Mouse (Mus musculus): ENCODE measurements around the gene Kansl3.

The Kansl3 gene

DNA sequence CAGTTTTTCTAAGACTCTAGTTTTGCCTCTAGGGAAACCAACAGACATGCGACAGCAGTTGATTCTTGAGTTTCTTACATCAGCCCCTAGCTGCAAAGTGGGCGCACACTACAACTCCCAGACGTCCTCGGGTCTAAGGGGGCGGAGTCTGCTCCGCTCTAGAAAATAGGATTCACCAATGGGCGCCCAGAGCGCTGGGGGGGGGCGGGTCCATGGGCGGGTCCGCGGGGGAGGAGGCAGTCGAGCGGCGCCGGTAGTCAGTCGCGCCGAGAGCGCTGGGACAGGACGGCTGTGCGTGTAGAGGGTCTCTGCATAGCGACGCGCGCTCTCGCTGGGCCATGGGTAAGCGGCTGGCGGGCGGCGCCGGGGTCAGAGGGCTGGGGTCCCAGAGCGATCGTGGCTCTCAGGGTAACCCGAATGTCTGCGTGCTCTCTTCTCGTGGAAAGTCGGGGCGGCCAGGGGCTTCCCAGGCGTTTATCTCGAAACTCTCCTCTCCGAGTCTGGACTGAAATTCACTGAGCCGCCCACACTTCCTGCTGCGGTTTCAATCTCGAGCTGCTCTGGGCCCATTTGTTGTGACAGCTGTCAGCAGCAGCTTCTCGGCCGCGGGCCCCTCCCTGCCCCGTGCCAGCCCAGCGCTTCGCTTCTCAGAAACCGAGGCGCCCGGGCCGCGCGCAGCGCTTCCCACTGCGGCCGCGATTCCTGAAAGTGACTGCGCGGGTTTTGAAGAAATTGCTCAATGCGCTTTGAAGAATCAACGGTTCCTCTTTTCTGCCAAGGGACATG, 61.3 kb downstream of the Kansl3 start, which contains the start of gene Arid5a:
TSS of gene Arid5a (plus strand) at position 239 of the 786 bp plus-strand sequence.
- 0 out of 2 replicates have a peak, but pooled peaks cover 1% of the 10 kb centered on the region for H3K36me3 ChIP-seq (ENCODE audit: control insufficient read depth, insufficient read depth, low read length, poor library complexity, severe bottlenecking)
- H3K27me3 ChIP-seq (ENCODE audit: control insufficient read depth, insufficient read depth, low read length, poor library complexity, severe bottlenecking), result no peaks in the 10 kb centered on the region
- peak; percentile 96 for DNase-seq (ENCODE audit: low read depth, low spot score)

DNA sequence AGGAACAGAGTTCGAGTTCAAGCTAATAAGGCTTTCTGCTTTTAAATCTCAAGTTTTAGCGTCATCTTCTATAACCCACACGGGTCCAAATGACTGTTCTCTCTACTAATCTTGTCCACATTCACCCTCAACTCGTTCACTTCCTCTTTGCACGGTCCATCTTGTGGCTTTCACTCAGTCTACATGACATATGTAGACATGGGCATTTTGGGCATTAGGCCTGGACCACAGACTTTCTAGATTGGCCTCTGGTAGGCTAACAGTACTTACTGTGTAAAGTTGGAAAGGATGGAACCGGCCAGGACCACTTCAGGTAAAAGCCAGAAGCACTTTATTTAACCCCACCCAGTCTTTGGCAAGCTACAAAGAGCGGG, 61.9 kb downstream of the Kansl3 start:
- no peaks in the 10 kb centered on the region for H3K27me3 ChIP-seq (ENCODE audit: control insufficient read depth, insufficient read depth, low read length, poor library complexity, severe bottlenecking)
- H3K36me3 ChIP-seq (ENCODE audit: control insufficient read depth, insufficient read depth, low read length, poor library complexity, severe bottlenecking), result 0 out of 2 replicates have a peak, but pooled peaks cover 1% of the 10 kb centered on the region
- no peak for DNase-seq (ENCODE audit: low read depth, low spot score)

DNA sequence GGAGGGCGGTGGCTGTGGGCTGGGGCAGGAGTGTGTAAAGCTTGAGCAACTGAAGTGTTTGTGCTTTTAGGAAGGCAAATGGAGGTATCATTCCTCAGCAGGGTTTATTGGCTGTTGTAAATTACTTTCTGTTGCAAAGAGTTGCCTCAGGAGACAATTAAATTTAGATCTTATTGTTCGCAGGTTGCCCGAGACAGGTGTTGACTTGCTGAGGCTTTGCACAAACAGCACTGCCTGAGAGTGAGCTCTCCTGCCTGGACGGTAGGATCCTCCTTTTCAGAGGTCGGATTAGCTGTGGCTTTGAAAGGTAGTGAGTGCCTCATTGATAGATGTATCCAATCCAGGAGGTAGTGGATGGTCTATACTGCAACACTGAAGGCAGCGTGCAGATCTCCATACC, 62.9 kb downstream of the Kansl3 start:
- no peak for DNase-seq (ENCODE audit: low read depth, low spot score)
- H3K36me3 ChIP-seq (ENCODE audit: control insufficient read depth, insufficient read depth, low read length, poor library complexity, severe bottlenecking), result no peaks in the 10 kb centered on the region
- H3K27me3 ChIP-seq (ENCODE audit: control insufficient read depth, insufficient read depth, low read length, poor library complexity, severe bottlenecking), result no peaks in the 10 kb centered on the region

DNA sequence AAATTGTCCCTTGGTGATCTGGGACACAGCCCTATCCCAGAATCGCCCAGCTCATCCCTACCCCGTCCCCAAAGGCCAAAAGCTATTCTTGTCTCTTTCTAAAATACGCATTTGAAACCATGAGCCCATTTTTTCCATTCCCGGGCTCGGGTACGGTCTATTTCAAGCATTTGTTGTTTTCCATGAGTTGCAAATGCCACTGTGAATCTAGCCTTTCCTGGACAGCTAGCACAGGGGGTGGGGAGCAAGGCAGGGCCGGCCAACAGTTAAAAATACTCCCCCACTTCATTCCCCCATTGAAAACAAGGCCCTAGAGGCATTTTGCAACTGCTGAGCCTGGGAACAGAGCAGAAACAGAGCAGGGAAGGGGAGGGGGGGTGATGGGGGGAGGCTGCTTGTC, 64.2 kb downstream of the Kansl3 start:
- no peaks in the 10 kb centered on the region for H3K36me3 ChIP-seq (ENCODE audit: control insufficient read depth, insufficient read depth, low read length, poor library complexity, severe bottlenecking)
- DNase-seq (ENCODE audit: low read depth, low spot score), result no peak
- H3K27me3 ChIP-seq (ENCODE audit: control insufficient read depth, insufficient read depth, low read length, poor library complexity, severe bottlenecking), result no peaks in the 10 kb centered on the region

DNA sequence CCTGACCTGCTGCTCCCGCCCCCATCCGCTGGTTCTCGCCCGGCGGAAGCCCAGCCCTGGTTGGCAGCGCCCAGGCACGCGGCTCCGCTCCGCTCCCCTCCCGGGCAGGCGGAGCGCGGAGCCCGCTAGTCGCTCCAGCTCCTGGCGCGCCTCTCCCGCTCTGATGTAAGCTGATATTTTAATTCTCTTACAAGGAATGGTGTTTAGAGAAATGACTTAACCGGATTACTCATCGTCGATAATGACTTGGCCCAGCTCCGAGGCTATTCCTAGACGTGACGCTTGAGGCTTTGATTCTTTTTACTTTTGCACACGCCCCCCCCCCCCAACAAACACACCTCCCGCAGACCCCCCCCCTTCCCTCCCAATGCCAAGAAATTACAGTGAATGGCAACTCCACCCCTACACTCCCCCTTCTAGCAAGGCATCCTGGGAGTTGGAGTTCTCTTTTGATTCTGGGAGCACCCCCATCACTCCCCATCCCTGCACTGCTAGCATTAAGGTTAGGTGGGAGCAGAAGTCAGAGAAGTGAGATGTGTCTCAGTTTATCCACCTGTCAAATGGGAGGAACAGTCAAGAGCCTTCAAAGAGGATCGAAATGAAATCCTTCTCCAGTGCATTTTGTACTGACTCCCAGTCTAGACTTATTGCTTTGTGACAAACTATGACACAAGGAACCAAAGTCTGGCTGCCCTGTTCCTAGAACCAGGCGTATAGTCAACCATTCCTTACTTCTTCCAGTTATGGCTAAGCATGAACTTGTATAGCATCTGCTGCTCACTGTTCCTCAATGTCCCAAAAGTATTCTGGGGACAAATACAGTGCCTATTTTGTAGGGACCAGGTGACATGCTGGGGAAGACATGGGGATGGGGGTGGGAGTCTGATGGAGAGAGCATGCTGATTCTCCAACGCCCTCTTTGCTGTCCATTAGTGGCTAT, 65.3 kb downstream of the Kansl3 start:
- peak; percentile 32 for DNase-seq (ENCODE audit: low read depth, low spot score)
- no peaks in the 10 kb centered on the region for H3K36me3 ChIP-seq (ENCODE audit: control insufficient read depth, insufficient read depth, low read length, poor library complexity, severe bottlenecking)
- H3K27me3 ChIP-seq (ENCODE audit: control insufficient read depth, insufficient read depth, low read length, poor library complexity, severe bottlenecking), result no peaks in the 10 kb centered on the region

DNA sequence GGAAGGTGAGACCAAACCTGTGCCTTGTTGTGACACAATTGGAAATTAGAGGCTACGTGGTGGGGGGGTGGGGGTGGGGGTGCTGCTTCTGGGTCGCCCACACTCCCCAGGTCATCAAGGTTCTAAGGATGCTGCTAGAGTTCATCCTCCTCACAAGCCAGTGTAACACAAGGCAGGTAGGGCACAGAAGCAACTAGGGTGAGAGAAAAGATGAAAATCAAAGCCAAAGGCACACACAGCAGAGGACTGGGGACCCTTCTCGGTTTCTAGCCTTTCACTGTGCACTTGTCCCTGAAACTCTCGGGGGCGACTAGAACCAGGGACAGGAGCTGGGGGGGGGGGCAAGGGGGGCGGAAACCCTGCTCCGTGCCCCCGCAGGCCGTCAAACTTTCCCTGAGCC, 66.0 kb downstream of the Kansl3 start:
- H3K27me3 ChIP-seq (ENCODE audit: control insufficient read depth, insufficient read depth, low read length, poor library complexity, severe bottlenecking), result no peaks in the 10 kb centered on the region
- H3K36me3 ChIP-seq (ENCODE audit: control insufficient read depth, insufficient read depth, low read length, poor library complexity, severe bottlenecking), result no peaks in the 10 kb centered on the region
- DNase-seq (ENCODE audit: low read depth, low spot score), result no peak

DNA sequence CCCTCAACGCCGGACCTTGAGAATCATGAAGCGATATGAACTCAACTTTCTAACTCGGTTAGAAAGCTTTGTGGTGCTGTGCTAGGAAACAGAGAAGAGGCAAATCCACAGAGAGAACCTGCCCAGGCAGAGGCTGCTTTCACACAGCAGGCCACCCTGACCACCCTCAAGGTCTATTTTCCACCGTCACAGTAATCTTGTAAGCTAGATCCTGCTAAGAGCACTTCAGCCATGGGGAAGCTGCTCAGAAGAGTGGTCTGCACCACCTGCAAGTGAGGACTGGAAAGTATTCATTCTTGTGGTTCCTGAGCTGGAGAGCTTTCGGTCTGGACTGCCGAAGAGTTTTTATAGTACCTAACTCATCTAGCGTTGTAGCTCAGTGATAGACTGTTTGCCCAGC, 66.7 kb downstream of the Kansl3 start:
- no peaks in the 10 kb centered on the region for H3K27me3 ChIP-seq (ENCODE audit: control insufficient read depth, insufficient read depth, low read length, poor library complexity, severe bottlenecking)
- no peaks in the 10 kb centered on the region for H3K36me3 ChIP-seq (ENCODE audit: control insufficient read depth, insufficient read depth, low read length, poor library complexity, severe bottlenecking)
- no peak for DNase-seq (ENCODE audit: low read depth, low spot score)

DNA sequence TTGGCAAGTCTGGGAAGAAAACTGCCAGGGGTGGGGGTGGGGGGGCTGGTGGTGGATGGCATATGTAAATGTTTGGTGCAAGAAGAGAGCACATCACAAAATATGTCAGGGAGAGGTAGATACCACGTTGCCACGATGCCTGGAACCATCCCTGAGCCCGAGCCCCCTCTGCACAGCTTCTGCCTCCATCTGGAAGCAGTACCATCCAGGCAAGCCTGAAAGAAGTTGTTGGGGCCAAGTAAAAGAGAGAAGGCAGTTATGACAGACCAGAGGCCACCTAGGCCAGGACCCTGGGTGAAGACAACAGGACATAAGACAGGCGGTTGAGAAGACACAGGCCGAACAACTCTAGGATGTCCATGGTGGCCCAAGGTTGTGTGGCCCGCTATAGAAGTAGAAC, 68.5 kb downstream of the Kansl3 start:
- DNase-seq (ENCODE audit: low read depth, low spot score), result no peak
- Histone ChIP-seq H3K36me3 (ENCODE audit: control insufficient read depth, insufficient read depth, low read length, poor library complexity, severe bottlenecking) (no peaks in the 10 kb centered on the region), H3K27me3 (ENCODE audit: control insufficient read depth, insufficient read depth, low read length, poor library complexity, severe bottlenecking) (no peaks in the 10 kb centered on the region)

DNA sequence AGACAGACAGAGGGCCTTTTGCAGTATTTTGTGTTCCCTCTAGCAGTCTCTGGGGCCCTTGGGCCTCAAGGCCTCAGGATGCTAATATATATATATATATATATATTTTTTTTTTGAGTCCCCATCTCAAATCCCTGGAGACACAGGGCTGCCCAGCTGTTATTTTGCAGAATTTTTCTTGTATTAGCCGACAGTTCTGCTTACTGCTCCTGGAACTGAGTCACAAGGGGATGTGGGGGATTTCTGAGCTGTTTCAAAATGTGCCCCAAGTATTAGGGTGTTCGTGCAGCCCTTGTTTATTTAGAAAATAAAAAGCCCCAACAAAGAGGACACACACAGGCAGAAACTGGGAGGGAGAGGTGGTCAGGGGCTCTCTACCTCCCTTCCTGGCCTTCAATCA, 69.3 kb downstream of the Kansl3 start:
- DNase-seq (ENCODE audit: low read depth, low spot score), result no peak
- Histone ChIP-seq H3K36me3 (ENCODE audit: control insufficient read depth, insufficient read depth, low read length, poor library complexity, severe bottlenecking) (no peaks in the 10 kb centered on the region), H3K27me3 (ENCODE audit: control insufficient read depth, insufficient read depth, low read length, poor library complexity, severe bottlenecking) (no peaks in the 10 kb centered on the region)

DNA sequence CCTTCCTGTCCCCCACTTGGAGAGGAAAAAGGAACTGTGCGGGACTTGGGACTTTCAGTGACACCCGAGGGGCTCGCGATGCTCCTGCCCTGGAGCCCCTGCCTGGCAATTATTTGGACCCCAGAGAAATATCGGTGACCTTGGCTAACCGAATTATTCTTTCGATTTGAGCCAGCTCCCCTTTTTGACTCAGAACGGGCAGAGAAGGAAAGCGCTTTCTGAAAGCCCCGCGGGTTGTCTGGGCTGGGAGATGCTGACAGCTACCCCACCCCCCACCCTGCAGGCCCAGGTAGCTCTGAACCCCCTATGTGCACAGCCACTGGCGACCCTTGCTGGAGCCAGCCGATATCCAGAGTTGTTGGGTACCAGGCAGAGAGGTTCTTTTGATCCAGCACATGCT, 69.9 kb downstream of the Kansl3 start:
- no peaks in the 10 kb centered on the region for H3K36me3 ChIP-seq (ENCODE audit: control insufficient read depth, insufficient read depth, low read length, poor library complexity, severe bottlenecking)
- no peak for DNase-seq (ENCODE audit: low read depth, low spot score)
- no peaks in the 10 kb centered on the region for H3K27me3 ChIP-seq (ENCODE audit: control insufficient read depth, insufficient read depth, low read length, poor library complexity, severe bottlenecking)

DNA sequence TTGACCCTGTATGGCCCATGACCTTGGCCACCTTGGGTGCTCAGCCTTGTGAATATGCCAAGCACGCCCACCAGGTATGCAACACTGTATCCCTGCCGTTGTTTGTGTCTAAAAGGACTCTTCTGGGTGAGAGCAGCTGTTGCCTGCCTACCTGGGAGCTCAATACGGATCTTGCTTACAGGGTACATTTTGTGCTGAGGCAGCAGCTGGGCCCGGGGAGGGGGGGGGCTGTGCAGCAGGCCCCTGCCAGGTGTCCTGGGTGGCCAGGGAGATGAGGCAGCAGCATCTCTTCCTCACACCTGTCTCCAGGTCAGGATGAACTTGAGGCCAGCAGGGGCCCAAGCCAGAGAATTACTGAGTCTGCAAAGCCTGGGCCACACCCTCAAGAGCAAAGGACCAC, 70.9 kb downstream of the Kansl3 start:
- H3K36me3 ChIP-seq (ENCODE audit: control insufficient read depth, insufficient read depth, low read length, poor library complexity, severe bottlenecking), result no peaks in the 10 kb centered on the region
- no peak for DNase-seq (ENCODE audit: low read depth, low spot score)
- no peaks in the 10 kb centered on the region for H3K27me3 ChIP-seq (ENCODE audit: control insufficient read depth, insufficient read depth, low read length, poor library complexity, severe bottlenecking)

DNA sequence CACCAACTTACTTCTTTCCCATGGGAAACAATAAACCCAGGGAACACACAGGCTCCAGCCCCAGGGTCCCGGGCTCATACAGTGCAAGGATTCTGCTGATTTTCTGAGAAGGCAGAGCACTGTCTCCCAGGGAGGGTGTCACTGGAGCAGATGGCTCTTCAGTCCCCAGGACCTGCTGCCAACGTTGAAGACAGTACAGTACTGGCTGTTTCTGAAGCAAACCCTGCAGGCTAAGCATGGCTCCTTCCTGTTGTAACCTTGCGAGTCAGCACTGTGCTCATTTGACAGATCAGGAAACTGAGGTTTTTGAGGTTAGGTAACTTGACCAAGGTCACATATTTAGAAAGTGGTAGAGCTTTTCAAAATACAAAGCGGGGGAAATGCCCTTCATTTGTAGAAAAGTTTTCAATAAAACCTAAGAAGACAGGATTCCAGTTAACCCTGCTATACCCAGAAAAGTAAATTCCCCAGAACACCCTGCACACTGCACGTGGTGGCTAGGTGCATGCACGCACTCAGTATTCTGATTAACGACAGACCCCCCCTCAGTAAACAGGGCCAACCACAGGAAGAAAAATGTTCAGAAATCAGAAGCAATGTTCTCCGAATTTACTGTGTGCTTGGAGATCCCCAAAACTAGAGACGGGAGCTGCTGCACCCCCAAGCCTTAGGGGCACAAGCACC, 72.4 kb downstream of the Kansl3 start:
- peak; percentile 66 for DNase-seq (ENCODE audit: low read depth, low spot score)
- no peaks in the 10 kb centered on the region for H3K27me3 ChIP-seq (ENCODE audit: control insufficient read depth, insufficient read depth, low read length, poor library complexity, severe bottlenecking)

DNA sequence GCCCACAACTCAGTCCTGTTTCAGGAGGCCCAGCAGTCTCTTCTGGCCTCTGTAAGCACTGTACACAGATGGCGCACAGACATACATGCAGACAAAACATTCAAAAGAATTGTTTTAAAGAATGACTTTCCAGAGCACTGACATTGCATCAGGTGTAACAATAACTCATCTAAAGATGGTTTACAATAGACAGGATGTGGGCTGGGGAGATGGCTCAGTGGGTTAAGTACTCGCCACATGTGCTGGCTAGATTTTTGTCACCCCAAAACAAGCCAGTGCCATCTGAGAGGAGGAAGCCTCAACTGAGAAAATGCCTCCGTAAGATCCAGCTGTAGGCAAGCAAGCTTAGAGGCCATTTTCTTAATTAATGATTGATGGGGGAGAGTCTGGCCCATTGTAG, 74.6 kb downstream of the Kansl3 start:
- no peaks in the 10 kb centered on the region for H3K27me3 ChIP-seq (ENCODE audit: control insufficient read depth, insufficient read depth, low read length, poor library complexity, severe bottlenecking)
- DNase-seq (ENCODE audit: low read depth, low spot score), result peak; percentile 53
- no peaks in the 10 kb centered on the region for H3K36me3 ChIP-seq (ENCODE audit: control insufficient read depth, insufficient read depth, low read length, poor library complexity, severe bottlenecking)

More for the DNA sequence above, 72.4 kb downstream of the Kansl3 start:
- no peaks in the 10 kb centered on the region for H3K36me3 ChIP-seq (ENCODE audit: control insufficient read depth, insufficient read depth, low read length, poor library complexity, severe bottlenecking)

DNA sequence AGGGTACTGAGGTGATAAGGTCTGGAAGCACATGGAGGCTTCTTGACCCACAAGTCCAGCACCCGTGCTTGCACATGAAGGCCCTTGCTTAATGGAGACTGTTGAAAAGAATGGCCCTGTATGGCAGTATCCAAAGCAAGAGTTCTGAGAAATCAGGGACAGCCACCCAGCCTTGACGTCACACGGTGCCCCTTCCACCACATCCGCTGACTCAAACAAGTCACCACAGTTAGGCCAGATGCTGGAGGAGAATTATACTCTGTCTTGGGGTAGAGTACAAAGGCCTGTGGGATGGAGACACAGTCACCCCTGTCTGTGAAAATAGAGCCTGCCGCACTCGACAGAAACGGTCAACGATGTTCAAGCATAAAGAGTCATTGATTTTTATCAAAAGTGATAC, 75.5 kb downstream of the Kansl3 start:
- no peak for DNase-seq (ENCODE audit: low read depth, low spot score)
- no peaks in the 10 kb centered on the region for H3K27me3 ChIP-seq (ENCODE audit: control insufficient read depth, insufficient read depth, low read length, poor library complexity, severe bottlenecking)
- H3K36me3 ChIP-seq (ENCODE audit: control insufficient read depth, insufficient read depth, low read length, poor library complexity, severe bottlenecking), result no peaks in the 10 kb centered on the region
